Mouse (Mus musculus) MEL (cell line): ENCODE measurements around the gene Rfx1. TPM values are rescaled to one million over a fixed set of nuclear protein-coding genes. Genes with fewer than 3 reads are reported as not detected.

Experiments used
- DNase-seq: peaks from one replicate; pipeline ENCODE4 v3.0.0; 2011; ENCODE audit warnings: low read depth, low spot score
- H3K27ac ChIP-seq: 2 replicates; pipeline ENCODE4 v1.5.1; 2012; ENCODE audit warnings: low read depth, mild to moderate bottlenecking, control low read depth, low read length, moderate library complexity; ENCODE audit not compliant: control insufficient read depth
- H3K27me3 ChIP-seq, 2 experiments: fragments of 150-350 bp in 1 of 2; sonication (generic) in 1 of 2; 2 replicates each; pipeline ENCODE4 v1.6.1; 2012; ENCODE audit warnings: low read length in 2 of 2, mild to moderate bottlenecking in 2 of 2, improper control_type of control experiment in 1 of 2, moderate library complexity in 1 of 2; ENCODE audit not compliant: insufficient read depth in 2 of 2, control insufficient read depth in 1 of 2
- H3K36me3 ChIP-seq, 2 experiments: 2 replicates each; pipeline ENCODE4 v1.6.1; 2012 to 2014; ENCODE audit warnings: low read length in 2 of 2, improper control_type of control experiment in 1 of 2, inconsistent platforms in 1 of 2, mild to moderate bottlenecking in 1 of 2; ENCODE audit not compliant: insufficient read depth in 2 of 2, control insufficient read depth in 1 of 2
- H3K4me1 ChIP-seq, 2 experiments: fragments of 150-350 bp in 1 of 2; sonication (generic) in 1 of 2; 2 replicates each; pipeline ENCODE4 v1.6.1; 2012; ENCODE audit warnings: low read length in 2 of 2, improper control_type of control experiment in 1 of 2, mild to moderate bottlenecking in 1 of 2; ENCODE audit not compliant: insufficient read depth in 2 of 2, control insufficient read depth in 1 of 2
- H3K4me3 ChIP-seq, 2 experiments: fragments of 150-350 bp in 1 of 2; sonication (generic) in 1 of 2; 2 replicates each; pipeline ENCODE4 v1.5.1; 2012; ENCODE audit warnings: low read depth in 2 of 2, low read length in 2 of 2, mild to moderate bottlenecking in 2 of 2, moderate library complexity in 2 of 2, control low read depth in 1 of 2, improper control_type of control experiment in 1 of 2; ENCODE audit not compliant: control insufficient read depth in 1 of 2, insufficient read depth in 1 of 2
- H3K79me2 ChIP-seq: 2 replicates; pipeline ENCODE4 v1.6.1; 2012; ENCODE audit warnings: mild to moderate bottlenecking, low read length, moderate library complexity; ENCODE audit not compliant: control insufficient read depth, poor library complexity, insufficient read depth
- H3K9ac ChIP-seq: 2 replicates; pipeline ENCODE4 v1.6.1; 2012; ENCODE audit warnings: low read depth, mild to moderate bottlenecking, control low read depth, low read length, moderate library complexity; ENCODE audit not compliant: control insufficient read depth, poor library complexity, severe bottlenecking
- H3K9me3 ChIP-seq: fragments of 150-350 bp; sonication (generic); replicated peaks from 2 replicates; pipeline ENCODE4 v1.6.1; 2012; ENCODE audit warnings: mild to moderate bottlenecking, low read length, improper control_type of control experiment, moderate library complexity; ENCODE audit not compliant: insufficient read depth
- CHD1 ChIP-seq: IDR thresholded peaks from 2 replicates; pipeline ENCODE4 v1.6.1; 2012; ENCODE audit warnings: low read depth, mild to moderate bottlenecking, inconsistent platforms, low read length, improper control_type of control experiment
- ELF1 ChIP-seq: IDR thresholded peaks from 2 replicates; pipeline ENCODE4 v1.6.1; 2014; ENCODE audit warnings: low read depth, mild to moderate bottlenecking, inconsistent platforms, low read length, improper control_type of control experiment, moderate library complexity
- GABPA ChIP-seq: IDR thresholded peaks from 2 replicates; pipeline ENCODE4 v1.6.1; 2012; ENCODE audit warnings: low read depth, mild to moderate bottlenecking, inconsistent platforms, low read length, improper control_type of control experiment, moderate library complexity
- KAT2A ChIP-seq: conservative IDR thresholded peaks from 2 replicates; pipeline ENCODE4 v1.6.1; 2012; ENCODE audit warnings: low read depth, low read length, improper control_type of control experiment, inconsistent platforms
- MAX ChIP-seq: IDR thresholded peaks from 2 replicates; pipeline ENCODE4 v1.6.1; 2011; ENCODE audit warnings: low read length, improper control_type of control experiment
- MAZ ChIP-seq: IDR thresholded peaks from 2 replicates; pipeline ENCODE4 v1.6.1; 2012; ENCODE audit warnings: low read depth, mild to moderate bottlenecking, inconsistent platforms, low read length, improper control_type of control experiment
- MXI1 ChIP-seq: IDR thresholded peaks from 2 replicates; pipeline ENCODE4 v1.6.1; 2011; ENCODE audit warnings: mild to moderate bottlenecking, low read depth, low read length, improper control_type of control experiment
- MYC ChIP-seq: IDR thresholded peaks from 2 replicates; pipeline ENCODE4 v1.6.1; 2011; ENCODE audit warnings: low read depth, mild to moderate bottlenecking, low read length, improper control_type of control experiment, moderate library complexity
- NELFE ChIP-seq: IDR thresholded peaks from 2 replicates; pipeline ENCODE4 v1.6.1; 2011; ENCODE audit warnings: low read depth, low read length, improper control_type of control experiment
- NRF1 ChIP-seq: IDR thresholded peaks from 2 replicates; pipeline ENCODE4 v1.6.1; 2014; ENCODE audit warnings: low read depth, mild to moderate bottlenecking, inconsistent platforms, low read length, improper control_type of control experiment, moderate library complexity; ENCODE audit not compliant: poor library complexity, insufficient read depth, severe bottlenecking
- RAD21 ChIP-seq: IDR thresholded peaks from 2 replicates; pipeline ENCODE4 v1.6.1; 2011; ENCODE audit warnings: mild to moderate bottlenecking, low read depth, low read length, improper control_type of control experiment
- RCOR1 ChIP-seq: IDR thresholded peaks from 2 replicates; pipeline ENCODE4 v1.6.1; 2012; ENCODE audit warnings: low read depth, mild to moderate bottlenecking, inconsistent platforms, low read length, improper control_type of control experiment
- SIN3A ChIP-seq: IDR thresholded peaks from 2 replicates; pipeline ENCODE4 v1.6.1; 2012; ENCODE audit warnings: low read length, improper control_type of control experiment, inconsistent platforms
- SMC3 ChIP-seq: IDR thresholded peaks from 2 replicates; pipeline ENCODE4 v1.6.1; 2011; ENCODE audit warnings: low read depth, low read length, improper control_type of control experiment
- TBP ChIP-seq: IDR thresholded peaks from 2 replicates; pipeline ENCODE4 v1.8.0; 2011; ENCODE audit warnings: low read depth, low read length, improper control_type of control experiment
- TCF12 ChIP-seq: IDR thresholded peaks from 2 replicates; pipeline ENCODE4 v1.6.1; 2014; ENCODE audit warnings: low read depth, mild to moderate bottlenecking, inconsistent platforms, low read length, improper control_type of control experiment, moderate library complexity
- UBTF ChIP-seq: IDR thresholded peaks from 2 replicates; pipeline ENCODE4 v1.6.1; 2012; ENCODE audit warnings: low read depth, mild to moderate bottlenecking, inconsistent platforms, low read length, improper control_type of control experiment, moderate library complexity, borderline replicate concordance; ENCODE audit not compliant: insufficient read depth
- USF1 ChIP-seq: IDR thresholded peaks from 2 replicates; pipeline ENCODE4 v1.6.1; 2014; ENCODE audit warnings: low read depth, mild to moderate bottlenecking, inconsistent platforms, low read length, improper control_type of control experiment, moderate library complexity
- USF2 ChIP-seq, 2 experiments: IDR thresholded peaks; 2 replicates each; pipeline ENCODE4 v1.6.1; 2011 to 2012; ENCODE audit warnings: improper control_type of control experiment in 2 of 2, low read length in 2 of 2, borderline replicate concordance in 1 of 2, inconsistent platforms in 1 of 2, low read depth in 1 of 2, mild to moderate bottlenecking in 1 of 2; ENCODE audit not compliant: insufficient read depth in 1 of 2
- ZKSCAN1 ChIP-seq: IDR thresholded peaks from 2 replicates; pipeline ENCODE4 v1.6.1; 2012; ENCODE audit warnings: low read depth, mild to moderate bottlenecking, inconsistent platforms, low read length, improper control_type of control experiment, moderate library complexity
- ZNF384 ChIP-seq: IDR thresholded peaks from 2 replicates; pipeline ENCODE4 v1.6.1; 2012; ENCODE audit warnings: low read depth, mild to moderate bottlenecking, inconsistent platforms, low read length, improper control_type of control experiment
- polyA plus RNA-seq, 2 experiments: library from polyadenylated mRNA; stranded (reverse) in 1 of 2; unstranded in 1 of 2; fragments of >175 nt in 1 of 2; fragments of >200 nt in 1 of 2; gene quantifications; 2 replicates each; pipeline versions ENCODE4 v1.2.1 to v1.2.4; 2012; ENCODE audit warnings: low replicate concordance in 2 of 2, low read depth in 1 of 2; ENCODE audit not compliant: insufficient read length in 2 of 2, insufficient read depth in 1 of 2, missing spikeins in 1 of 2
- total RNA-seq: library from RNA; depleted of rRNA; stranded (reverse); fragments of 300-350 nt; gene quantifications from 2 replicates; pipeline ENCODE4 v1.2.3, GENCODE M21; 2012

Rfx1 gene
- total and polyA plus RNA-seq, 3 experiments = 3.9 to 10.4 TPM; not detected in 1

DNA sequence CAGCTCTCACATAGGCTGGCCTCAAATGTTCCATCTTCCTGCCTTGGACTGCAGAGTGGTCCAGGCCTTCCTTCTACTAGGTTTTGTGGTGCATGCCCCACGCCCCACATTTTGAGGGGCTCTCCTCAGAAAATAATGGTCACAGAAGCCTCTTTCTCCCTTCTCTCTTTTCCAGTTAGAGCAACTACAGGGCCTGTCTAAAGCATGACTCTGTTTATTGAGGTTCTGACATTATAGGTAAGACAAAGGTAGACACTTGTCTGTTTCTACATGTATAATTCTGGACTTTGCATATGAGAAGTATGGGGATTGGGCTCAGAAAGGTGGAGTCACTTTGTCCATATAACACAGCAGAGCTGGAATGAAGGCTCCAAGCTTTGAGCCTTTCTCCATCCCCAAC is 1.6 kb upstream of the Rfx1 start, which contains the start of gene Gm10643:
TSS of gene Gm10643 (minus strand) at position 101 of the 400 bp plus-strand sequence.
- peak within 1 kb of the TSS; percentile 92 for H3K9ac ChIP-seq
- H3K27me3 ChIP-seq = no peaks in the 10 kb centered on the region
- H3K79me2 ChIP-seq = peaks cover 14% of the 10 kb centered on the region
- H3K4me1 ChIP-seq = peaks cover 6 to 26% of the 10 kb centered on the region in 2 experiments
- DNase-seq = no peak
- H3K9me3 ChIP-seq = no peaks in the 10 kb centered on the region
- TF ChIP-seq CHD1 = no peak
- TF ChIP-seq MYC = no peak
- no peak for TF ChIP-seq USF1
- no peak for TF ChIP-seq MXI1
- TF ChIP-seq UBTF = no peak
- TF ChIP-seq NRF1 = no peak
- no peak for TF ChIP-seq ZNF384
- no peak for TF ChIP-seq USF2 (IDR thresholded peaks at IDR 0.05; ENCODE audit: borderline replicate concordance in 1 of 2, insufficient read depth in 1 of 2, low read depth in 1 of 2, low read length in 2 of 2)
- TF ChIP-seq TBP = no peak
- TF ChIP-seq ZKSCAN1 = no peak
- TF ChIP-seq GABPA = no peak
- no peak for TF ChIP-seq SMC3
- TF ChIP-seq MAZ = no peak
- no peak for TF ChIP-seq RAD21
- TF ChIP-seq KAT2A = no peak
- peak within 1 kb of the TSS; percentile 71 to 94 for H3K4me3 ChIP-seq
- H3K27ac ChIP-seq = peak within 1 kb of the TSS; percentile 93
- peaks cover 0 to 28% of the 10 kb centered on the region in 2 experiments; a peak in 2 of 4 replicates for H3K36me3 ChIP-seq

DNA sequence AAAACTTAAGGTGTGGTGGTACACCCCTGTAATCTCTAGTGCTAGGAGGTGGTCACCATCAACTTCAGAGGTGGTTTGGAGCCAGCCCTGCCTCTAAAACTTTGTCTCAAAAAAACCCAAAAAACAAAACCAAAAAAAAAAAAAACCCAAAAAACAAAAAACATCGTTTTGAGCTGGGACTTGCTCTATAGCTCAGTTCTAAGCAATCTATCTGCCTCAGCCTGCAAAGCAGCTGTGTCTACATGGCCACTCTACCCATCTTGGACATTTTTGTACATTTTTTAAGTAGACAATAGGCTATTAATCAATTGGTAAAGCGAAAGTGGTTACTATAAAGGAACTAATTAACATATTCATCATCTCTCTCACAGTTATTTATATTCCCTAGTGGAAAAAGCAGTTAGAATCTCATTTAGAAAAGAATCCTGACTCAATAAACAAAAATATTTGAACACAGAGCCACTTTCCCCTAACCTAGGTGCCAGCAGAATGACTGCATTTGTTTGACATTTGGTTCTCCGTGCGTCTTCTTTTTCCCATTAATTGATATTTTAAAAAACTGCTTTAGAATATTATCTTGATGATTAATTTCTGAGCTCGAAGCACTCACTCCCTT is 1.1 kb upstream of the Rfx1 start:
- Histone ChIP-seq H3K9me3 (no peaks in the 10 kb centered on the region), H3K4me3 (peak overlapping the region; percentile 71 to 94), H3K27me3 (no peaks in the 10 kb centered on the region), H3K4me1 (peaks cover 6 to 26% of the 10 kb centered on the region in 2 experiments), H3K36me3 (peaks cover 0 to 28% of the 10 kb centered on the region in 2 experiments; a peak in 2 of 4 replicates), H3K79me2 (peaks cover 14% of the 10 kb centered on the region), H3K27ac (peak overlapping the region; percentile 88), H3K9ac (peak overlapping the region; percentile 92)
- TF ChIP-seq CHD1 (peak; percentile 81; the same call in 1 of the 2 replicates), NRF1 (no peak), SIN3A (no peak; the same call in 1 of the 2 replicates), RCOR1 (no peak), MAX (no peak), TBP (no peak), ELF1 (no peak), MYC (no peak; the same call in 1 of the 2 replicates), NELFE (no peak), TCF12 (no peak), ZNF384 (peak; percentile 68; the same call in 1 of the 2 replicates)
- peak; percentile 37 for DNase-seq
